Mouse (Mus musculus): ENCODE results near the gene Nipal3. TPM values are rescaled to one million over a fixed set of nuclear protein-coding genes. Genes with fewer than 3 reads are reported as not detected.

Gene Nipal3
- polyA plus RNA-seq, 3 experiments from 2014 or later, result 10.0 to 18.2 (median 13.6) TPM

GRCm38 (mm10) chr4:135505794-135506193 is 11.0 kb upstream of the Nipal3 start:
- no peak for ATAC-seq

DNA sequence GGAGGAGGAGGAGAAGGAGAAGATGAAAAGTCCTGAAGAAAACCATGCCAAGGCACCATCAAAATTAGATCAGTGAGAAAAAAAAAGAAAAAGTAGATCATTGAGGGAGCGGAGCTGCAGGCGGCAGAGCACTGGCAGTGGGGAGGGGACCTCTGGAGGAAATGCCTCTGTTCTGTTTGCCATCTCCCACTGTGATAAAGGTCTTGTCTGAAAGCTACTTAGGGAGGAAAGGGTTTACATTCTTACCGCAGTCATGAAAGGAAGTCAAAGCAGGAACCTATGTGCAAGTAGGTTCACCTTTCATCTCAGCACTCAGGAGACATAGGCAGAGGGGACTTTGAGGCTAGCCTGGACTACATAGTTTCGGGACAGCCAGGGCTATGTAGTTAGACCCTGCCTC is 6.7 kb upstream of the Nipal3 start:
- no peak for ATAC-seq

DNA sequence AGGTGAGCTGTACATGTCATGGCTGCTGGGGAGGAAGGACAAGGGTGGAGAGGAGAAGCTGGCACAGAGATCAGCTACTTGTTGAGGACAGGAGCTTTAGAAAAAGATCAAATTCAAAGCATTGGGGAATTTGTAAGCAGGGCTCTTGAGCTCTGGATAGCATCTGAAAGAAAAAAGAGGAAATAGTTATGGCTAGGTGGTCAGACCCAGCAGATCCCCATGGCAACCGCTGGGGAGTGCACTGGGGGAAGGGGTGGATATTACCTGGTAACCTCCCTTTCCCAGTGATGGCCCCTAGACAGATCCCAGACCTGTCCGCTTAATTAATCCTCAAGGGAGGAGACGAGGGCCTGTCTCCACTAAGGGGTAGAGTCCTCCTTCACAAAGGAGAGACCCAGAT is 5.0 kb upstream of the Nipal3 start:
- no peak for ATAC-seq

- no peak for ATAC-seq
Observed at GRCm38 (mm10) chr4:135498136-135498535, 3.3 kb upstream of the Nipal3 start.

DNA sequence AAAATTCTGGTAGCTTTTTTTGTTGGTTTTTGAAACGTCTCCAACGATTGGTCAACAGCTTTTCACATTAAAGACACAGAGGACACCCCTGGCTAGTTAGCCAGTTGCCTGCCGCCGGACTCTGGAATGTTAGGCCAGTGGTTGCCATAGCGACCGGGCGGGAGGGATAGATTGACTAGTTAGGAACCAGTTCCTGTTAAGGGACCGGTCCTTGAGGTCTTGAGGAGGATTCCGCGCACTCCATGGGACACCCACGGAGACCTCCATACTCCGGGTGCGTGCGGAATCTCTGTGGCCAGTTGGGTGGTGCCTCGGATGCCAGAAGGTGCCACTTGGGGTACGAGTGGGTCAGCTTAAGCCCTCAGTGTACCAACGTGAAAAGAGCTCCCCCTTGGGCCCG is 972 bp upstream of the Nipal3 start:
- ATAC-seq, result no peak

DNA sequence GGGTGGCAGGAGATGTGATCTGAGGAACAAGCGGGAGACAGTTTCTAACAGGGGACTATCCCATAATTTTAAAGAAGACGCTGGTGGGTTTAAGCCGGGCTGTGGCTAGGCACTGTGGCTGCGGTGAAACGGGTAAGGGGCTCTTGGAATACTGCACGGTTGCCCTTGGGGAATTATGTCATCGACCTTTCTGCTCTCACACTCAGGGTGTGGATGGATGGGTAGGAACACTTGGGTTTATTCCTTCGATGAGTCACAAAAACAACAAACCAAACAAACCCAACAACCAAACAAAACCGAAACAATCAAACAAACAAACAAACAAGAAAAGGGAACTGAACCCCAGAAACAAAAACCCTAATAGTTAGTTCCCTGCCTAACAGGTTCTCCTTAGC is 556 bp upstream of the Nipal3 start:
- no peak for ATAC-seq

GRCm38 (mm10) chr4:135493691-135494520 is 932 bp downstream of the Nipal3 start:
- peak; percentile 34 for ATAC-seq

DNA sequence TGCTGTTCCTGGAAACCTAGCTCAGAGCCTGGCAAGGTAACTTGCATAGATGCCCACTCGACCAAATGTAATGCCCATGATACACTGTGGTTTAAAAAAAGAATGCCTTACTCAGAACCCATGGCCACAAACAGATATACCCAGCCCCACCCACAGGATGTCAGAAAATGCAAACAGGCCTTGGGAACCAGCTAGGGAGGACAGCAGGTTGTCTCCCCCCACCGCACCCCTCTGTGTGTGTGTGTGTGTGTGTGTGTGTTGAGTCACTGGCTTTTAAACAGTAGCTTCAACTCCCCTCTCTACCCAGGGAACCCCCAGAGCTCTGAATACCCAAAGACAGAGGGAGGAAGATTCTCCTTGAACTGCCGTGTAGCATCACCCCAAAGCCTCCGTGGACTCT is 1.6 kb downstream of the Nipal3 start:
- no peak for ATAC-seq

GRCm38 (mm10) chr4:135489256-135489655 is 5.6 kb downstream of the Nipal3 start:
- no peak for ATAC-seq

- no peak for ATAC-seq
Observed at GRCm38 (mm10) chr4:135486352-135486751, 8.5 kb downstream of the Nipal3 start.

GRCm38 (mm10) chr4:135485086-135485485 is 9.8 kb downstream of the Nipal3 start:
- ATAC-seq, result no peak

GRCm38 (mm10) chr4:135480370-135480769 is 14.5 kb downstream of the Nipal3 start:
- ATAC-seq, result no peak

GRCm38 (mm10) chr4:135477851-135478250 is 17.0 kb downstream of the Nipal3 start:
- no peak for ATAC-seq

- ATAC-seq, result no peak
Observed at GRCm38 (mm10) chr4:135463406-135463805, 31.4 kb downstream of the Nipal3 start.

DNA sequence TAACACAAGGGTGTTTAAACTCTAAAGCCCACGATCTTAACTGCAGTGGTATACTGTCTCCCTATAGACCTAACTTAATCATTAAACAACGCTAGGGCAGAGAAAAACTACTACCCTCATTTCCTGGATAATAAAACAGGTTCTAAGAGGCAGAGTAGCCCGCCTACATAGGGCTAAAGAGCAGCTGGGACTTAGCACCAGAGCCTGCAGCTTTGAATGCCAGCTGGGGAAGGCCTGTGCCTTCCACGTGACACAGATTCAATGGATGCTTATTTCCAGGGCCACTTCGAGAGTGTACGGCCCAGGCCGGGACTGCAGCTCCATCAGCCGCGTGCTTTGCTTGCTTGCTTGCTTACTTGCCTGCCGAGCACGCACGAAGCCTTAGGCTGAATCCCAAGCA is 41.3 kb downstream of the Nipal3 start:
- no peak for ATAC-seq

GRCm38 (mm10) chr4:135453164-135453563 is 41.7 kb downstream of the Nipal3 start:
- ATAC-seq, result no peak

DNA sequence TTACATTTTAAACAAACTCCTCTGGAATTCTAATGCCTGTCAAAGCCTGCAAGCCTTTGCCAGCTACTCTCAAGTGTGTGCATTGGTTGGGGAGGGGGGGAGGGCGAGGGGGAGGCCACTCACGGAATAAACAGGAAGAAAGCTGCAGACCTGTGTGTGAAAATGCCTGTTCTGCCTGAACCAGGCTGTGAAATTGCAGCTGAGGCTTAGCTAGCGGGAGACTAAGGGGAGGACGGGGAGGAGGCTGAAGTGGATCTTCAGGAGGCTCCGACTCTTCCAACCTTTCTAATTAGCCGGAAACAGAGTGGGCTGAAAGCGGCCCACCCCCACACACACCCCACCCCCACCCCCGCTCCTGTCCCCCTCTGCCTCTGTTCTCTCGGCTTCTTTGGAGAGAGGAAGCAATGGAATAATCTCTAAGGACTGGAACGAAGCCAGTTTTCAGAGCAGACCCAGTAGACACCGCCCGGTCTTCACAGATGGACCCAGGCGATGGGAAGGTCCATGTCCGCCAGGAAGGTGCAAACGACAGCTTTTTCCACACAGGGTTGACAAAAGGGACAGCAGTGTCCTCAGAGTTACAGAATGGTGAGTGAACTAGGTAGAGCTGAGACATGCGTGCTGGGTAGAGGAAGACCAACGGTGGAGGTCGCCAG is 43.4 kb downstream of the Nipal3 start:
- ATAC-seq, result no peak

DNA sequence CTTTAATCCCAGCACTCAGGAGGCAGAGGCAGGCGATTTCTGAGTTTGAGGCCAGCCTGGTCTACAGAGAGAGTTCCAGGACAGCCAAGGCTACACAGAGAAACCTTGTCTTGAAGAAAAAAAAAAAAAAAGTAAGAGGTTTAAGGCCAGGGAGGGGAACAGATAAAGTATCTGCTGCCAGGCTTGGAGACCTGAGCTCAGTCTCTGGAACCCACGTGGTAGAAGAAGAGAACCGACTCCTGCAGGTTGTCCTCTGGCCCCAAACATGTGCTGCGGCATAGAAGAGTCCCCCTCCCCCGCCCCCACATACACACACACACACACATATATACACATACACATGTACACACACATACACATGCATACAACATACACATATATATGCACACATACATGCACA is 52.4 kb downstream of the Nipal3 start:
- no peak for ATAC-seq

- ATAC-seq, result peak; percentile 59
Observed at GRCm38 (mm10) chr4:135439904-135440522, 54.8 kb downstream of the Nipal3 start.

- peak; percentile 66 for ATAC-seq
Observed at GRCm38 (mm10) chr4:135439188-135439647, 55.6 kb downstream of the Nipal3 start.

- ATAC-seq, result no peak
Observed at GRCm38 (mm10) chr4:135437924-135438323, 56.9 kb downstream of the Nipal3 start.

DNA sequence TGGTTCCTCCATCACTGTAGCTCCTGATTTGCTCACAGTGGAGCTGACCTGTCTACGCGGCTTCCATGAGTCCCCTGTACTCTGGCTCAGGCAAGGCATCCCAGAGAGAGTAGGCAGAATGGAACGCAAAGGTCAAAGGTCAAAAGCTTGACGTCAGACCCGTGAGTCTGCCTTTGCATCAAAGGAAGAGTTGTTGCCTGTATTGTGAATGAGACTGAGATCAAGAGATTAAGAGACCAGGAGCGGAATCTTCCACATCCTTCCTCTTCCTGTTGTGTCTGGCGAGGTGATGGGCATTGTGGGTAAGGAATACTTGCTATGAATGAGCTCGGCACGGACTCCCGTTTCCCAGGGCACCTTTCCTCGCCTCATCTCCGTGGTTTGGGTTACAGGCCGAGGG is 58.5 kb downstream of the Nipal3 start:
- peak; percentile 29 for ATAC-seq

DNA sequence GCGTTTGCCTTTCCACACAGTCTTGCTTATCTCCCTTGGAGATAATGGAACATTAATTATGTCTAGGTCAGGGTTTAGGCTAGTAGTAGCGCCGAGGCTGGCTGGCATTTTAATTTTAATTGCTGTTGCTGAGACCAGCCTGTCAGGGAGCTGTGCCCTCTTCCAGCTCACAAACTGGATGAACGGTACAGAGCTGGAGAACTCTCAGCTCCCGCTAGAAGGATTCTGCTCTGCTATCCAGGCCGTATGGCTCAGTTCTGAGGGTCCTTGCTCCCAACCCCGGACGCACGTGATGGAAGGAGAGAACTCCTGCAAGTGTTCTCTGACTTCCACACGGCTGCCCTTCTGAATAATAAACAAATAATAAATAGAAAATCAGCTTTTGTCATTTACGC is 60.4 kb downstream of the Nipal3 start:
- ATAC-seq, result no peak

Measured in inflammation-experienced regulatory T-cells, adult 6 months (primary cell).